ENCODE assay signal across 9 mouse cellular contexts in genomic region chr17:5057286-5057685, GRCm38 (mm10).
DNase-seq lines count a peak whose midpoint lies in the region; ATAC-seq and TF ChIP-seq lines count a peak whose summit lies in the region.
"Had no signal": no experiment of that assay in that cellular context is flagged by ENCODE, and none has a peak within 500 bp of the region (broad histone marks: within the 10 kb centered on the region; RNA-seq: fewer than 3 reads in every experiment).

No protein-coding gene starts in this region.

- H3K9me3 ChIP-seq in MEL (replicated peaks; ENCODE audit: insufficient read depth, low read length) = no peaks in the 10 kb centered on the region
- H3K9me3 ChIP-seq in embryonic facial prominence, embryonic 12.5 days = no peaks in the 10 kb centered on the region
- no peaks in the 10 kb centered on the region for H3K9me3 ChIP-seq in limb, embryonic 13.5 days

- no peak for TF ChIP-seq RAD21 in MEL (IDR thresholded peaks at IDR 0.05; ENCODE audit: low read depth, low read length)

- TF ChIP-seq CTCF in kidney, adult 2 months (conservative IDR thresholded peaks at IDR 0.05; ENCODE audit: insufficient read depth, insufficient read length, low read depth, low read length) = no peak
- no peak for TF ChIP-seq CTCF in MEL (IDR thresholded peaks at IDR 0.05 in 2 of 3, conservative IDR thresholded peaks at IDR 0.05 in 1 of 3; ENCODE audit: control insufficient read depth in 1 of 3, insufficient read depth in 1 of 3, low read depth in 2 of 3, low read length in 3 of 3, poor library complexity in 1 of 3, severe bottlenecking in 1 of 3)

- no peak for TF ChIP-seq EP300 in MEL (IDR thresholded peaks at IDR 0.05; ENCODE audit: low read depth in 1 of 2, low read length in 2 of 2)

- 33% methylated on average over 4 of the region's 4 CpGs for WGBS in kidney, adult 2 months
- WGBS in embryonic facial prominence, embryonic 12.5 days = 11% methylated on average over 4 of the region's 4 CpGs
- 10% methylated on average over 4 of the region's 4 CpGs for WGBS in limb, embryonic 13.5 days

- no peaks in the 10 kb centered on the region for H3K36me3 ChIP-seq in kidney, adult 2 months (ENCODE audit: control insufficient read depth, insufficient read depth, low read length)
- peaks cover 0 to 20% of the 10 kb centered on the region in 2 experiments; a peak in 2 of 4 replicates for H3K36me3 ChIP-seq in MEL (ENCODE audit: control insufficient read depth in 1 of 2, insufficient read depth in 2 of 2, low read length in 2 of 2)
- no peaks in the 10 kb centered on the region for H3K36me3 ChIP-seq in embryonic facial prominence, embryonic 12.5 days
- no peaks in the 10 kb centered on the region; the same call in 1 of the 2 replicates for H3K36me3 ChIP-seq in limb, embryonic 13.5 days

- no peak for TF ChIP-seq POLR2A in kidney, adult 2 months (IDR thresholded peaks at IDR 0.05; ENCODE audit: low read depth, low read length)
- TF ChIP-seq POLR2A in MEL (IDR thresholded peaks at IDR 0.05; ENCODE audit: control insufficient read depth in 1 of 2, insufficient read depth in 1 of 2, low read depth in 1 of 2, low read length in 2 of 2, poor library complexity in 1 of 2) = no peak

- 0 out of 2 replicates have a peak overlapping the region, but pooled peaks have one; percentile 1 for H3K27ac ChIP-seq in kidney, adult 2 months (ENCODE audit: insufficient read depth, low read depth, low read length)
- peak overlapping the region; percentile 26; the same call in 1 of the 2 replicates for H3K27ac ChIP-seq in MEL (ENCODE audit: control insufficient read depth, low read depth, low read length)
- H3K27ac ChIP-seq in embryonic facial prominence, embryonic 12.5 days = no peak overlapping the region
- no peak overlapping the region for H3K27ac ChIP-seq in limb, embryonic 13.5 days

- 0 out of 2 replicates have a peak overlapping the region, but pooled peaks have one; percentile 5 for H3K4me2 ChIP-seq in embryonic facial prominence, embryonic 12.5 days (replicated peaks)
- peak overlapping the region; percentile 17; the same call in 1 of the 2 replicates for H3K4me2 ChIP-seq in limb, embryonic 13.5 days (replicated peaks)

- DNase-seq in kidney, adult 2 months = no peak
- no peak for DNase-seq in kidney, postnatal 10 days
- peak; percentile 34 for DNase-seq in MEL (ENCODE audit: low read depth, low spot score)
- DNase-seq in ovary, adult 18-20 months (ENCODE audit: low spot score) = no peak
- DNase-seq: adrenal gland, postnatal 25 days; thymus, postnatal 4 days had no signal

- H3K27me3 ChIP-seq in kidney, adult 2 months (replicated peaks; ENCODE audit: control insufficient read depth, insufficient read depth, low read length) = no peaks in the 10 kb centered on the region
- H3K27me3 ChIP-seq in MEL (ENCODE audit: control insufficient read depth in 1 of 2, insufficient read depth in 2 of 2, low read length in 2 of 2) = no peaks in the 10 kb centered on the region
- H3K27me3 ChIP-seq in embryonic facial prominence, embryonic 12.5 days = no peaks in the 10 kb centered on the region
- no peaks in the 10 kb centered on the region for H3K27me3 ChIP-seq in limb, embryonic 13.5 days

- H3K4me1 ChIP-seq in kidney, adult 2 months (ENCODE audit: control insufficient read depth, insufficient read depth, low read length) = peaks cover 53% of the 10 kb centered on the region
- H3K4me1 ChIP-seq in MEL (ENCODE audit: control insufficient read depth in 1 of 2, insufficient read depth in 2 of 2, low read length in 2 of 2) = peaks cover 12 to 23% of the 10 kb centered on the region in 2 experiments
- peaks cover 67% of the 10 kb centered on the region for H3K4me1 ChIP-seq in embryonic facial prominence, embryonic 12.5 days
- peaks cover 97% of the 10 kb centered on the region for H3K4me1 ChIP-seq in limb, embryonic 13.5 days

- H3K4me3 ChIP-seq in kidney, adult 2 months (ENCODE audit: insufficient read depth, low read depth, low read length) = no peak overlapping the region
- no peak overlapping the region for H3K4me3 ChIP-seq in MEL (ENCODE audit: control insufficient read depth in 1 of 2, insufficient read depth in 1 of 2, low read depth in 2 of 2, low read length in 2 of 2)
- H3K4me3 ChIP-seq in embryonic facial prominence, embryonic 12.5 days = no peak overlapping the region
- no peak overlapping the region for H3K4me3 ChIP-seq in limb, embryonic 13.5 days

- peaks cover 1% of the 10 kb centered on the region for H3K79me2 ChIP-seq in MEL (ENCODE audit: control insufficient read depth, insufficient read depth, low read length, poor library complexity)

- no peak overlapping the region for H3K9ac ChIP-seq in MEL (ENCODE audit: control insufficient read depth, low read depth, low read length, poor library complexity, severe bottlenecking)
- peak overlapping the region; percentile 10; the same call in 1 of the 2 replicates for H3K9ac ChIP-seq in embryonic facial prominence, embryonic 12.5 days
- 0 out of 2 replicates have a peak overlapping the region, but pooled peaks have one; percentile 19 for H3K9ac ChIP-seq in limb, embryonic 13.5 days

- ATAC-seq in embryonic facial prominence, embryonic 12.5 days (ENCODE audit: insufficient number of reproducible peaks, insufficient read depth, low FRiP score, low TSS enrichment) = no peak
- ATAC-seq in limb, embryonic 13.5 days (ENCODE audit: low FRiP score, low read depth) = no peak
- ATAC-seq in inflammation-experienced regulatory T-cells, adult 6 months = no peak

TF ChIP-seq in MEL, 35 proteins besides CTCF, POLR2A, EP300 and RAD21:
- no peak for TF ChIP-seq ETS1 (IDR thresholded peaks at IDR 0.05; ENCODE audit: low read depth, low read length)
- TF ChIP-seq HCFC1 (IDR thresholded peaks at IDR 0.05; ENCODE audit: low read depth, low read length) = no peak
- no peak for TF ChIP-seq MYC (IDR thresholded peaks at IDR 0.05; ENCODE audit: low read depth, low read length)
- no peak for TF ChIP-seq KAT2A (conservative IDR thresholded peaks at IDR 0.05; ENCODE audit: low read depth, low read length)
- TF ChIP-seq CHD1 (IDR thresholded peaks at IDR 0.05; ENCODE audit: low read depth, low read length) = no peak
- no peak for TF ChIP-seq ZMIZ1 (IDR thresholded peaks at IDR 0.05; ENCODE audit: low read depth, low read length)
- no peak for TF ChIP-seq NELFE (IDR thresholded peaks at IDR 0.05; ENCODE audit: low read depth, low read length)
- no peak for TF ChIP-seq USF1 (IDR thresholded peaks at IDR 0.05; ENCODE audit: low read depth, low read length)
- no peak for TF ChIP-seq E2F4 (IDR thresholded peaks at IDR 0.05; ENCODE audit: borderline replicate concordance, low read depth, low read length)
- no peak for TF ChIP-seq MAZ (IDR thresholded peaks at IDR 0.05; ENCODE audit: low read depth, low read length)
- no peak for TF ChIP-seq POLR2AphosphoS5 (IDR thresholded peaks at IDR 0.05; ENCODE audit: borderline replicate concordance, low read depth, low read length)
- TF ChIP-seq UBTF (IDR thresholded peaks at IDR 0.05; ENCODE audit: borderline replicate concordance, insufficient read depth, low read depth, low read length) = no peak
- TF ChIP-seq NRF1 (IDR thresholded peaks at IDR 0.05; ENCODE audit: insufficient read depth, low read depth, low read length, poor library complexity, severe bottlenecking) = no peak
- no peak for TF ChIP-seq GABPA (IDR thresholded peaks at IDR 0.05; ENCODE audit: low read depth, low read length)

Comparison
In these comparisons a context has a peak if more than half of its experiments do, and no peak if none do; other contexts are left out.
1. H3K27ac ChIP-seq: peak in kidney, adult 2 months (single experiment) and MEL (single experiment); none in embryonic facial prominence, embryonic 12.5 days (single experiment) and limb, embryonic 13.5 days (single experiment).